Mouse (Mus musculus): ENCODE measurements around the gene Dock2. TPM values are rescaled to one million over a fixed set of nuclear protein-coding genes. Genes with fewer than 3 reads are reported as not detected.

The Dock2 gene
- polyA plus RNA-seq, 1 experiment: 35.9 TPM

GRCm38 (mm10) chr11:34796097-34796496, 12.4 kb upstream of the Dock2 start:
- WGBS: 8% methylated on average over 4 of the region's 4 CpGs
- H3K4me1 ChIP-seq (ENCODE audit: control insufficient read depth, insufficient read depth, insufficient read length): no peaks in the 10 kb centered on the region
- no peak overlapping the region for H3K27ac ChIP-seq (ENCODE audit: insufficient read depth, low read length)
- no peaks in the 10 kb centered on the region for H3K27me3 ChIP-seq (ENCODE audit: control insufficient read depth, insufficient read depth, low read length)
- H3K4me3 ChIP-seq (ENCODE audit: extremely low read depth, insufficient read depth, insufficient read length): no peak overlapping the region
- DNase-seq (ENCODE audit: low read depth in 1 of 2, low spot score in 2 of 2): peak in 1 of 2 experiments; percentile 49
- TF ChIP-seq POLR2A (IDR thresholded peaks at IDR 0.05; ENCODE audit: low read depth, low read length) (no peak), CTCF (IDR thresholded peaks at IDR 0.05; ENCODE audit: extremely low read depth, insufficient read depth, insufficient read length, insufficient replicate concordance) (peak; percentile 12; the same call in 1 of the 2 replicates)
- H3K36me3 ChIP-seq (ENCODE audit: control insufficient read depth, insufficient read depth, low read length): no peaks in the 10 kb centered on the region; the same call in 1 of the 2 replicates

DNA sequence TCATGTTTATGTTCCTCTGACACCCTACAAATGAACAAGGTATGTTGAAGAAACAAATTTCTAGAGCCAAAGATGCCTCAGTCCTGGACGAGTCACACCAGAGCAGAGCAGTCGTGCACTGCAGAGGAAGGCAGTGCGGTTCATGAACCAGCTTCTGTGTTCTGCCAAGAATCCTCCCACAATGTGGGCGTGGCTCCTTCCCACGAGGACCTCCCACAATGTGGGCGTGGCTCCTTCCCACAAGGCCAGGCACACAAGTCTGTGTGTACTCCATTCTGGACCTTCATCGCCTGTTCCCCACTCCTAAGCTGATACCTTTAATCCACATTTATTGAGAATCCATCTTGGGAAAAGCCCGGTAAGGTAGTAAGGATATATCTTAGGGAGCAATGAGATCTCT, 8.2 kb upstream of the Dock2 start:
- Histone ChIP-seq H3K4me1 (ENCODE audit: control insufficient read depth, insufficient read depth, insufficient read length) (no peaks in the 10 kb centered on the region), H3K36me3 (ENCODE audit: control insufficient read depth, insufficient read depth, low read length) (no peaks in the 10 kb centered on the region), H3K27ac (ENCODE audit: insufficient read depth, low read length) (no peak overlapping the region), H3K4me3 (ENCODE audit: extremely low read depth, insufficient read depth, insufficient read length) (no peak overlapping the region), H3K27me3 (ENCODE audit: control insufficient read depth, insufficient read depth, low read length) (no peaks in the 10 kb centered on the region)
- TF ChIP-seq POLR2A (IDR thresholded peaks at IDR 0.05; ENCODE audit: low read depth, low read length) (no peak), CTCF (IDR thresholded peaks at IDR 0.05; ENCODE audit: extremely low read depth, insufficient read depth, insufficient read length, insufficient replicate concordance) (no peak)
- no peak for DNase-seq (ENCODE audit: low read depth in 1 of 2, low spot score in 2 of 2)
- WGBS: 61% methylated on average over 8 of the region's 8 CpGs

DNA sequence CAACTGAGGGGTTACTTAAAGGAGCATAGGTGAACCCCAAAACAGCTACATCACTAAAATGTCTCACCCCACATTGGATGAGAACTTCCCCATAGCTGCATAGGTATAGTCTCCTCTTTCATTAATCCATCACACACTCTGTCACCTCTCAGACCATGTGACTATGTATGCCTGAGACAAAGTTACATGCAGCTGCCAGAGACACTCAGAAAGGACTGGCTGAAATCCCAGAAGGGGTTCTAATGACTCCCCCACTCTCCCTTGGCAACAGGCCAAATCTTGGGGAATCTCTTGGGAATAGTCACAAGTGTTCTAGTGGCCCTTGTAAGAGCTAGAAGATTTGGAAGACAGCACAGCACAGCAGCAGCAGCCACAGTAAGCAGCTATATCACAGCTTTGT, 1.2 kb upstream of the Dock2 start:
- no peak for DNase-seq (ENCODE audit: low read depth in 1 of 2, low spot score in 2 of 2)
- Histone ChIP-seq H3K4me1 (ENCODE audit: control insufficient read depth, insufficient read depth, insufficient read length) (peaks cover 20% of the 10 kb centered on the region; the same call in 1 of the 2 replicates), H3K36me3 (ENCODE audit: control insufficient read depth, insufficient read depth, low read length) (no peaks in the 10 kb centered on the region), H3K27me3 (ENCODE audit: control insufficient read depth, insufficient read depth, low read length) (no peaks in the 10 kb centered on the region), H3K27ac (ENCODE audit: insufficient read depth, low read length) (no peak overlapping the region), H3K4me3 (ENCODE audit: extremely low read depth, insufficient read depth, insufficient read length) (no peak overlapping the region)
- no peak for TF ChIP-seq POLR2A (IDR thresholded peaks at IDR 0.05; ENCODE audit: low read depth, low read length)
- TF ChIP-seq CTCF (IDR thresholded peaks at IDR 0.05; ENCODE audit: extremely low read depth, insufficient read depth, insufficient read length, insufficient replicate concordance): no peak

DNA sequence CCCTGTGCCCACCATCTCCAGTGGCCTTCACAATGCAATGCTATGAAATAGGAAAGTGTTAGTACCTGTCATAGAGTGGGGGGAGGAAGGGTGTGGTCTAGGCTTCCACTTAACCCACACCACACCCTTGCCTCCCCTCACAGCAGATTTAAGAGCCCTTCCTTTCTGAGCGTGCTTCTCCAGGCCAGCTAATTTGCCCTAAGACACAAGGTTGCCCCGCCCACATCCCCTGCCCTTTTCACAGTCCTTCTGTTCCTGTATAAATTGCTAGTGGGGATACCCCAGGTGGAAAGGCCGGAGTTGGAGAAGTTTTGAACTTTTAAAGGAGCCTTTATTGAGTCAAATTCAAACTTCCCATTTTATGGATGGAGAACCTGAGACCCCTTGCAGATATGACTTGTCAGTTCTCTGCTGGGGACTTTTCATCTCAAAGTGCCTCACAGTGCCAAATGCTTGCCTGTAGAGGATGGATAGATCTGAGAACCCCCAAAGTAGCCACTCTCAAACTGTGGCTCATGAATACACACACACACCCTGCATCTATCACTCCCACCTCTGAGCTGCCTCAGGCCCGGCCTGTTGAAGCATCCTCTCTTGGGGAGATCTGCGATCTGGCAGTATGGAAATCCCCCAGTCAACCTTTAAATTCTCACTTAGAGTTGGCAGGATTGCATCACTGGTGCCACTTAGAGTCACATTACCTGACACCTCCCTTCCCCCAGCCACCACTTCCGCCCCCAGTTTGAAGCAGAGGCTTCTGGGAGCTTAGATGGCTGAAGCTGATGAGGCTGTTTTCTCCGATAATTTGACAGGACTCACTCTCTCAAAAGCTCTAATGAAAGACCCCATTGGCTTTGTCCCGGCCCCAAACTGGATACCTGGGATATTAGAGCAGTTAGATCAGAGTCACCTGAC, 919 bp downstream of the Dock2 start:
- DNase-seq (ENCODE audit: low read depth in 1 of 2, low spot score in 2 of 2): peak; percentile 87 to 93
- Histone ChIP-seq H3K4me3 (ENCODE audit: extremely low read depth, insufficient read depth, insufficient read length) (peak overlapping the region; percentile 79), H3K4me1 (ENCODE audit: control insufficient read depth, insufficient read depth, insufficient read length) (peaks cover 35% of the 10 kb centered on the region), H3K36me3 (ENCODE audit: control insufficient read depth, insufficient read depth, low read length) (no peaks in the 10 kb centered on the region; the same call in 1 of the 2 replicates), H3K27me3 (ENCODE audit: control insufficient read depth, insufficient read depth, low read length) (no peaks in the 10 kb centered on the region), H3K27ac (ENCODE audit: insufficient read depth, low read length) (peak overlapping the region; percentile 96)
- peak; percentile 31; the same call in 1 of the 2 replicates for TF ChIP-seq POLR2A (IDR thresholded peaks at IDR 0.05; ENCODE audit: low read depth, low read length)
- TF ChIP-seq CTCF (IDR thresholded peaks at IDR 0.05; ENCODE audit: extremely low read depth, insufficient read depth, insufficient read length, insufficient replicate concordance): no peak
- 10% methylated on average over 8 of the region's 8 CpGs for WGBS

- 0 out of 2 replicates have a peak overlapping the region, but pooled peaks have one; percentile 11 for H3K27ac ChIP-seq (ENCODE audit: insufficient read depth, low read length)
- peak overlapping the region; percentile 15; the same call in 1 of the 2 replicates for H3K4me3 ChIP-seq (ENCODE audit: extremely low read depth, insufficient read depth, insufficient read length)
- H3K4me1 ChIP-seq (ENCODE audit: control insufficient read depth, insufficient read depth, insufficient read length): peaks cover 52% of the 10 kb centered on the region
- DNase-seq (ENCODE audit: low read depth in 1 of 2, low spot score in 2 of 2): no peak
- H3K36me3 ChIP-seq (ENCODE audit: control insufficient read depth, insufficient read depth, low read length): no peaks in the 10 kb centered on the region; the same call in 1 of the 2 replicates
- no peak for TF ChIP-seq CTCF (IDR thresholded peaks at IDR 0.05; ENCODE audit: extremely low read depth, insufficient read depth, insufficient read length, insufficient replicate concordance)
- TF ChIP-seq POLR2A (IDR thresholded peaks at IDR 0.05; ENCODE audit: low read depth, low read length): no peak
- H3K27me3 ChIP-seq (ENCODE audit: control insufficient read depth, insufficient read depth, low read length): no peaks in the 10 kb centered on the region
- 48% methylated on average over 2 of the region's 2 CpGs for WGBS
Measured at GRCm38 (mm10) chr11:34780786-34781185, 2.9 kb downstream of the Dock2 start.

GRCm38 (mm10) chr11:34779966-34780365, 3.7 kb downstream of the Dock2 start:
- Histone ChIP-seq H3K36me3 (ENCODE audit: control insufficient read depth, insufficient read depth, low read length) (peaks cover 1% of the 10 kb centered on the region; the same call in 1 of the 2 replicates), H3K27ac (ENCODE audit: insufficient read depth, low read length) (no peak overlapping the region), H3K4me3 (ENCODE audit: extremely low read depth, insufficient read depth, insufficient read length) (no peak overlapping the region), H3K27me3 (ENCODE audit: control insufficient read depth, insufficient read depth, low read length) (no peaks in the 10 kb centered on the region), H3K4me1 (ENCODE audit: control insufficient read depth, insufficient read depth, insufficient read length) (peaks cover 55% of the 10 kb centered on the region)
- 26% methylated on average over 4 of the region's 4 CpGs for WGBS
- TF ChIP-seq POLR2A (IDR thresholded peaks at IDR 0.05; ENCODE audit: low read depth, low read length): no peak
- TF ChIP-seq CTCF (IDR thresholded peaks at IDR 0.05; ENCODE audit: extremely low read depth, insufficient read depth, insufficient read length, insufficient replicate concordance): no peak
- DNase-seq (ENCODE audit: low read depth in 1 of 2, low spot score in 2 of 2): no peak

Data from spleen, adult 2 months (tissue).